Mouse (Mus musculus) large intestine, adult 2 months (tissue): Measurements from ENCODE around the gene Crygn. TPM values are rescaled to one million over a fixed set of nuclear protein-coding genes. Genes with fewer than 3 reads are reported as not detected.

Source experiments
- DNase-seq: peaks from one replicate; pipeline ENCODE4 v3.0.0-alpha.2; 2012; ENCODE audit warnings: low read depth, low spot score
- WGBS: fragments of 180-500 bp; shearing (Covaris S2); methylation state at CpG from one replicate; pipeline ENCODE4 v1.1.7; 2018; 5-methylcytosine and 5-hydroxymethylcytosine counted together
- polyA plus RNA-seq: library from polyadenylated mRNA; depleted of rRNA; stranded (reverse); fragments of >200 nt; gene quantifications from 2 replicates; pipeline ENCODE4 v1.2.3, GENCODE M21; 2012

Crygn gene
- polyA plus RNA-seq, 1 experiment = 0.11 TPM

DNA sequence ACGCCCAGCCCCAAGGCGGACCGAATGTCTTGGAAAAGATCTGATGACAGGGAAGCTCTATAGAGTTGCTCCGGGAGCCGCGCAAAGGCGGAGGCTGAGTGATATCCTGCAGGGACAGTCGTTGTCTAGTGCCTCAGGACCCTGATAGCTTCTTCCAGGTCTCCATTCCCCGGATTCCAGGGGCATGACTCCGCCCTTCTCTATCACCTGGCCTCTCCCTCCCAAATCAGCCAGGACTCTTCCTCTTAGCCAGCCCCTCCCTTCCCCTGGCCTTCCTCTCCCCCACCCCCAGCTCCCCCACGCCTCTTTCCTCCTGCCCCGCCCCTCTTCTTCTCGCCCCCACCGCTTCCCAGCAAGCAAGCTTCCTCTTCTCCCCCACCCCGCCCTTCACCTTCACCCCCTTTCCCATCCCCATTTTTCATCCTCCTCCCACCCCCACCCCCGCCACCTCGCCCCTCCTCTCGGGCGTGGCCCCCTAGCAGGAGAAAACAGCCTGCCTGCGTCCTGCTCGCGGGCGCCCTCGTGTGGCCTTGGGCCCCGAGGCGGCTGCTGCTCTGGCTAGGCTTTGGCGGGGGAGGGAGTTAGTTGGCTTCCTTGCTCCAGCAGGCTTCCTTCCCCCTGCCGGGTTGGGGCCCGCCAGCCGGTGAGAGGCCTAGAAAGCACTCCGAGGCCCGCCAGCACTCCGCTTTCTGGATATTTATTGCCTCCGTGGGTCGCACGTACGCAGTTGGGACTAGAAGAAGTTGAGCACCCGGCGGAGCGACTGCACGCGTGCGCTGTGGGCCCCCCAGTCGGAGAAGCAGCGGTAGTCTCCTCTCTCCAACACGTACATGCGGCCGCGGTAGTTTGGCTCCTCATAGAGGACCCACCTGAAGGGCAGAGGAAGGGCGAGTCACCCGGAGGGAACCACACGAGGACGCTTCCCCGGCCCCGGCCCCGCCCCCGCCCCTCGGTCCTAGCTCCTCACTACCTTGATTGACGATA is 7.2 kb downstream of the Crygn start:
- DNase-seq = peak; percentile 73
- 2% methylated on average over 59 of the region's 59 CpGs for WGBS

DNA sequence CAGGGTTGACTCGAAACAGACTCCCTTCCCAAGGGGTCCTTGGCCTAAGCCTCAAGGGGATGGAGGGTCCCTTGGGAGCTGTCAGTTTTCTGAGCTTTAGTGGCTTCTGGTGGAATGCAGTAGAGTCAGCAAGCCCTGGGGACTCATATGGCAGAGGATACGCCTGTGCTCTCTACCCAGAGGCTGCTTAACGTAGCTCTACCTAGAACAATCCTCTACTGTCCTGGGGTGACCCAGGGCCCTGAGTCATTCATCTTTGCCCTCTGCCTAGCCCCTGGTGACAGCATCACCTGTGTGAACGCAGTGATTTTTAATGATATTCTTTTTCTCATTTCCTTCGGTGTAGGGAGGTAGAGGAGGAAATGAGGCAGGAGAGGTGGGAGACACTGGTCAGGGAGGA is 8.1 kb downstream of the Crygn start:
- WGBS = 64% methylated on average over 5 of the region's 5 CpGs

DNA sequence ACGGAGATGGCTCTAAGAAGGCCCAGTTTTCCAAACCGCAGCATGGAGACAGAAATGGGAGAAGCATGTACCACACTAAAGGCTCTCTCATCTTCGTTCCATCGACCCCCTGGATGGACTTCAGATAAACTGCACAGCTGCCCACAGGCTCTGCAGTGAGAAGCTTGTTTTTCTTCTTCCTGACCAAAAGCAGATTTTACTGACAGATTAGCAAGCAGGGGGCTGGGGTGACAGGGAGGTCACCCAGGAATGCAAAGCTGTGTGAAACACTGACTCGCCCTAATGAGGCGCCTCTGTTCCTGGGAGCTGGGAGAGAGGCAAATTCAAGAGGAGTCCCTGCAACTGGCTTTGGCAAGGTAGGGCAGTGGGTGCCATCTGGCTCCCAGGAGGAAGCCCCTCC is 10.3 kb downstream of the Crygn start:
- DNase-seq = no peak
- WGBS = 28% methylated on average over 6 of the region's 6 CpGs

More for the DNA sequence above, 8.1 kb downstream of the Crygn start:
- no peak for DNase-seq

DNA sequence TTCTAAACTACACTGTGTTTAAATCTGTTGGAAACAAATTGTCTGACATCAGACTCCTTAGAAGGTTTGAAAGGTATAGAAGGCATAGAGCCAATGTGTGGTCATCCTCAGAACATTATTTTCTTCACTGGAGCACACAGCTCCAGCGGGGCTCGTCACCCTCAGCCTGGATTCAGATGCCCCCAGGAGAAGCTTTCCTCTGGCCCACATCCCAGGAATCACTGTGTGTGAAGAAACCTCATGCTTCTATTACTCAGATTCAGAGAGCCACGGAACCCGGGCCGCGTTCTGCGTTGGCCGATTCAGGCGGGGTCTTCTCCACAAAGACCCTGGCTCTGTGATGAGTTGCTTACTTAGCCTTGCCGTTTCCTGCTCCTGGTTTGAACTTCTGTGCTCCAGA is 13.9 kb downstream of the Crygn start:
- WGBS = 89% methylated on average over 10 of the region's 10 CpGs
- DNase-seq = no peak

DNA sequence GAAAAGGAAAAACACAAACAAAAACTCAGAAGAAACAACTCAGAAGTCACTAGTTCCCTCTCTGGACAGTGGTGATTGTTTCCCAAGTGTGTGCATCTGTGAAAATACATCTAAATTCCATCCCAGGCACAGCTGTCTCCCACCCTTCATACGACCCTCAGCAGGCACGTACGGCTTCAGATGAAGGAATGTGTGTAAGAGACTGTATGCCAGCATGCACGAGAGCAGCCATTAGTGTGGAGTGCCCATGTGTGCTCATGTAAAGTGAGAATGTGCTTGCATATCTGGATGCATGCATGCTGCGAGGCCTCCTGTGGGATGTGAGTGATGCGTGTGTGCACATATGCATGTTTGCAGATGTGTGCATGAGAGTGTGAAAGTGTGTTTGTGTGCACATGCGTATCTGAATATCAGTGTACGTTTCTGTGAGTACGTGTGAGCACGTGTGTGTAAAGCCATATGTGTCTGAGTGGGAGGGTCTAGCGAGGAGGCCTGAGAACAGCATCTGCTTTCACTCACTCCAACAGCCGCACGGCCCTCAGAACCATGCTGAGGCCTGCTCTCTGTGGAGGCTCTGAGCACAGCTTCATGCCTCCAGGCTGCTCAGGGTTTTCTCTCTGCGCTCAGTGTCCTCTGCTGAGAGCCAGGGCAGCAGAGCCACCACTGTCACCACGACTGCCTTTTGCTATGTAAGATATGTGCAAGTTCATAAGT is 16.5 kb downstream of the Crygn start:
- DNase-seq = no peak
- WGBS = 81% methylated on average over 15 of the region's 15 CpGs

DNA sequence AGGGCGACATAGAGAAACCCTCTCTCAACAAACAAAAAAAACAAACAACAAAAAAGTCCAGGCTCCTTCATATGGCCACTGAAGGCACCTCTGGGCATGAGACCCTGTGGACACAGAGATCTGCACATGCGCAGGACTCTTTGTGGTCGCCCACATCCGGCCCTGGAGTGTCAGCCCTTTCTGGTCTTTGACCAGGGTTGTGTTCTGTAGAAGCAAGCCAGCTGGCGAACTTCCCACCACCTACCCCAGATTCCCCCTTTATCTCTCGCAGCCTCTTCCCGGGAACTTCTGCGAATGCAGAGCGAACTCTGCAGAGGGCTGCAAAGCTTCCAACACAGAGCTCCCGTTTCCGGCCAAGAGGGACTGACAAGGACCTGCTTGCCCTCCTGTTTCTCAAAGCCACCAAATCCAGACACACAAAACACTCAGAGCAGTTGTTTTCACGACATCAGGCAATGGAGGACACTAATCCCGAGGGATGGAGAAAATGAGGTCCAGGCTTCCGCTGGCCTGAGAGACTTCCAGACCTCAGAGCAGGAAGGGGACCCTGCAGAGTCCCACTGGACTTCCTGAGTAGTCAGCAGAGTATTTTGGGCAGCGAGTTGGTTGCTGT is 18.6 kb downstream of the Crygn start:
- no peak for DNase-seq
- WGBS = 46% methylated on average over 15 of the region's 15 CpGs

DNA sequence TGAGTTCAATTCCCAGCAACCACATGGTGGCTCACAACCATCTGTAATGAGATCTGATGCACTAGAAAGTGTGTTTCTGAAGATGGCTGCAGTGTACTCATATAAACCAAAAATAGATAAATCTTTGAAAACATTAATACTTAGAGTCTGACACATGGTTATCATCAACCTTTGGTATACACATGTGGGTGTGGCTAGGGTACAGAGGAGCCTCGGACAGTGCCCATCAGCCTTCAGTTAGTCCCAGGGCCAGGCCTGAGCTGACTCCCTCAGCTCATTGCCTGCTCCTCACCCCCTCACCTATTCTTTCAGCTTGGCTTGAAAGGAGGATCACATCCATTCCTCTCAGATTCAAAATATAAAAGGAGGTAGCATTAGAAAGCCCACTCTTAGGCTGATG is 19.3 kb downstream of the Crygn start:
- 47% methylated on average over 1 of the region's 1 CpGs for WGBS
- DNase-seq = no peak

DNA sequence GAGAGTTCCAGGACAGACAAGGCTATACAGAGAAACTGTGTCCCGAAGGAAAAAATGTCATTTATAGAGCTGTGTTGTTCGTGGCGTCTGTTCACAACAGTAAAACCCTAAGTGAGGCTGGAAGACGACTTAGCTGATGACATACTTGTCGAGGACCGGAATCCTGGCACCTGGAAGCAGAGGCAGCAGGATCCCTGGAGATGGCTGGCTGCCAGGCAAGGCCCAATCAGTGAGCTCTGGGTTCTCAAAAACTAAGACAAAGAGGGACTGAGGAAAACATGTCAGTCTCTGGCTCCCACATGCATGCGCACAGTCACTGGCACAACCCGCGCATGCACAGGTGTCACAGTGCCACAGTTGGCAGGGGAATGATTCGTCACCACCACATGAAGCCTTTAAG is 20.2 kb downstream of the Crygn start:
- WGBS = 91% methylated on average over 10 of the region's 10 CpGs
- no peak for DNase-seq

DNA sequence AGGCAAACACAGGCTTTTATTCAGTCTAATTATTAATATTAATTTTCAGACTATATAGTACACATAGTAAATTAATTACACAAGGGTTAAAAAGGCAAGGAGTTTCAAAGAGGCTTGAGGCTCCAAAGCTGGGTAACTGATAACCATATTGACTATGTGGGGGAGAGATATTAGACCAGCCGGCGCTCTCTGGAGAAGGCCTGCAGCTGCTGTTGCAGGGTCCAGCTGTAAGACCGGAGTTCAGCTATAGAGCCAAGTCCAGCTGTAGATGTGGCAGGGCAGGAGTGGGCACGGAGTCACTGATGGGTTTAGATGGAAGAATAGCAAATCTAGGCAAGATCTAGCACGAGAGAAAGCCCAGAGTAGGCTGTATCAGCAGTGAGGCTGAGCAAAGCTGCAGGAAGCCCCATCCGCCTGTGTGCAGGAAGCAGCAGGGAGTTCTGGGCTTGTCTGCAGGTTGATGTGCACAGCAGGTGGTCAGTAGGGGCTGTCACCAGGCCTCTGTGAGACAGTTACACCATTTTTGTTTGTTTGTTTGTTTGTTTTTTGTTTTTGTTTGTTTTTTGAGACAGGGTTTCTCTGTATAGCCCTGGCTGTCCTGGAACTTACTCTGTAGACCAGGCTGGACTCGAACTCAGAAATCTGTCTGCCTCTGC is 23.9 kb downstream of the Crygn start:
- DNase-seq = no peak
- 70% methylated on average over 7 of the region's 7 CpGs for WGBS

DNA sequence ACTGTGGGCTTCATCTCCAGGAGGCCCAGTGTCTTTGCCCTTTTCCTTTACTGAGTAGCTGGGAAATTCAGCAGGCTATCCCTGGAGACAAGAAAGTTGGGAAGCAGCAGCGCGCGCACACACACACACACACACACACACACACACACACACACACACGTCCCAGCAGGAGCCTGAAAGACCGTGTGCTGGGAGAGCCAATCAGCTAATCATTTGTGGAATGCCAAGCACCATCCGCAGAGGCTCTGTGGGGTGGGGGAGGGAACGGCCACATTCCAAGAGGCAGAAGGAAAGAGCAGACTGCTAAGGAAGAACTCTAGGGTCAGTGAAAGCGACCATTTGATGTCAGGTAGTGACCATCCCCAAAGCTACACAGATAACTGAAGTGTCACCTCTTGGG is 24.7 kb downstream of the Crygn start:
- DNase-seq = no peak

DNA sequence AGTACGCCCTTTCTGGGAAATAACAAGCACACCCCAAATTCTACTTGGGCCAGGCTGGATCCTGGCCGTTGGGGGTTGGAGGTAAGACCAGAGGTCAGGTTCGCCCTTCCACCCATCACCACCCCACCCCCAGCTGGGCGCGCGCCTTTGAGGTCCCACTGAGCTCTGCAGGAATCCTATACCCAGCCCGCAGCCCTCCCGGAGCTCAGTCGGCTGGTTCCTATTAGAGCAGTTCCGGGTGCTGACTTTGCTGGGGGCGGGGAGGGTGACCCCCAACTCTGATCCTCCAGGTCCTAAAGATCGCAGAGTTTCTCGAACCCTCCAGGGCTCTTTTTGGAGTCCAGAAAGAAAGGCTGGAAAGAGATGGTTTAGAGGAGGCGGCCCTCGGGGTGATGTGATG is 26.8 kb downstream of the Crygn start:
- WGBS = 18% methylated on average over 15 of the region's 15 CpGs
- no peak for DNase-seq

More for the DNA sequence above, 24.7 kb downstream of the Crygn start:
- WGBS = 24% methylated on average over 8 of the region's 8 CpGs

DNA sequence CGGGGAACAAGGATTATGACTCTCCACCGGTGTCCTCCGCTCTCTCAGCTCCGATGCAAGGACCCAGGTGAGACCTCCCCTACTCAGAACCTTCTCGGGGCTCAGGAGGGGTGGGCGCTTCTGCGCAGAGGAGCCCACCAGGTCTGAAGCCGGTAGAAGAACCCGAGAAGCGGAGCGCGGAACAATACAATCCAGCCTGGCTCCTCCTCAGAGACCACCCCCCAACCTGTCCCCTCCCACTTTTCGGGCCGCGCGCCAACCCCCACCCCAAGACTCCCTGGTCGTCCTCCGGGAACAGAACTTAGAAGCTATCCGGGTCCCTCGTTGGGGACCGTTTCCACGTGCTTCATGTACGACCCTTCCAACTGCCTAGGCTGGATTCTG is 27.3 kb downstream of the Crygn start, which contains the start of gene Wdr86:
Wdr86 (minus strand) TSS at position 240 of the 384 bp plus-strand sequence.
- DNase-seq = no peak
- 4% methylated on average over 23 of the region's 23 CpGs for WGBS

DNA sequence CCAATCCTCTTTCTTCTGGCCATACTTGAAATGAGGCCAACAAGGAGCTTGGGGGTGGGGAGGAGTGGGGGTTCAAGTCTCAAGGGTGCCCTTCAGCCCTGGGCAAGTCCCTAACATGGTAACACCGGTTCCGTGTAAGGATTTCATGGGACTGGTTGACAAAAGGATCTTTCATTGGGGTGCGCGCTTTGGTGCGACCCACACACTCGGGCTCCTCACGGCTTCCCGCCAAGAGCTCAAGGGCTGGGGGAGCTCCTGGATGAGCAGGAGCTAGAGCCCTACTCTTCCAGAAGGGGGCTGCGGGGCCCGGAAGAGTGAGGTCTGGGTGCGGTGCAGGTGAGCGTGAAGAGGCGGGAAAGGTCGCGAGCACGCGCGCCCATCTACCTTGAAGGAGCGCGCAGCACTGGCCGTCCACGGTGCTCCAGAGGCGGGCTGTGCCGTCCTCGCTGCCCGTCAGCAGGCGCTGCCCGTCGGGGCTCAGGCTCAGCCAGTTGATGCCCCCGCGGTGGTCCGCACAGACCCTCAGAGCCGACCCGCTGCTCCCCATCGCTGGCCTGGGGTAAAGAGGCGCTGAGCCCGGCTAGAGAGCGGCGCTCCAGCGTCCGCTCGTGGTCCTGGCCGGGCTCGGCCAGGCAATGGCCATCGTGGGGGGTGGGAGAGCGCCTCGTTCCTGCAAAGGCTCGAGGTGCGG is 27.9 kb downstream of the Crygn start:
- WGBS = 2% methylated on average over 49 of the region's 49 CpGs

DNA sequence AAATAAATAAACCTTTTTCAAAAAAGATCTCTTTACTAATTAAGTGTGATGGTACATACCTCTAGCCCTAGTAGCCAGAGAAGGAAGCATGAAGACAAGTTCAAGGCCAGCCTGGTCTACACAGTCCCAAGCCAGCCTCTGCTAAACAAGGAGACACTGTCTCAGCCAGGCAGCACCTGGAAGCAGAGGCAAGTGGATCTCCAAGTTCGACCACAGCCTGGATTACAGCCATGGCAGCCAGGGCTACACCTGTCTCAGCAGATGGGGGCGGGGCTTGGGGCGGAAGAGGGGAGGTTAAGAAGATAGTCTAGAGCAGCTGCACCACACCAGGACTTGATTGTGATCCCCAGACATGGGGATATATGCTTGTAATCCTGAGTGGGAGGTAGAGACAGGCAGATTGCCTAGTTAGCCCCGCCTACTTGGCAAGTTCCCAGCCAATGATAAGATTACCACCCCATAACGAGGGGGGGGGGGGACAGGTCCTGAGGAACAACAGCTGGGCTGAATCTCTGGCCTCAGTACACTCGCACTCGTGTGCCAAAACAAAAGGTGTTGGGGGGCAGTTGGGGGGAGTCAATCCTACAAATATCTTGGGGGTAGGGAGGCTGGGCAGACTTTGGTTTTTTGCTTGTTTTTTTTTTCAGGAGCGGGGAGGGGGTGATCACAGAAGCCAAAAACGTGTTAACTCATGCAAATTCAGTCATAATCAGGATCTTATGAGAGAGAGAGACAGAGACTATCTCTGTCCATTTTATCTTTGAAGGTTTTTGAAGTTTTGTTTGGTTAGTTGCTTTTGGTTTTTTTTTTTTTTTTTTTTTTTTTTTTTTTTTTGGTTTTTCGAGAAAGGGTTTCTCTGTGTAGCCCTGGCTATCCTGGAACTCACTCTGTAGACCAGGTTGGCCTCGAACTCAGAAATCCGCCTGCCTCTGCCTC is 30.6 kb downstream of the Crygn start:
- WGBS = 45% methylated on average over 12 of the region's 12 CpGs
- no peak for DNase-seq

More for the DNA sequence above, 27.9 kb downstream of the Crygn start:
- no peak for DNase-seq

DNA sequence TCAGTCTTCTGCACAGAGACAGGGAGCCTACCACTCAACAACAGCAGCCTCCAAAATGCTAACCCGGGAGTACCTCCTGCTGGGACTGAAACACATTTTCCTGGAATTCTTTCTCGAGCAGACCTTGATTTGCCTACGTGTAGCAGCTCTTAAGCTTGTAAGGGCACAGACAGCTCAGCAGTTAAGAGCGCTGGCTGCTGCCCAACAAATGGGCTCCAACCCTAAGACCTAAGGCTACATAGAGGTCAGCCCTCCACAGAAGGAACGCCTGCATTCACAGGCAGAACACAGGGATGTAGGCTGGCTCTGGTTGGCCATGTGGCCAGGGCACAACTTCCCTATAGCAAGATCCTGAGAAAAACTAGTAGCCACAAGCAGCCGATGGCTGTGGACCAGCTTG is 31.9 kb downstream of the Crygn start:
- no peak for DNase-seq
- WGBS = 85% methylated on average over 6 of the region's 6 CpGs

DNA sequence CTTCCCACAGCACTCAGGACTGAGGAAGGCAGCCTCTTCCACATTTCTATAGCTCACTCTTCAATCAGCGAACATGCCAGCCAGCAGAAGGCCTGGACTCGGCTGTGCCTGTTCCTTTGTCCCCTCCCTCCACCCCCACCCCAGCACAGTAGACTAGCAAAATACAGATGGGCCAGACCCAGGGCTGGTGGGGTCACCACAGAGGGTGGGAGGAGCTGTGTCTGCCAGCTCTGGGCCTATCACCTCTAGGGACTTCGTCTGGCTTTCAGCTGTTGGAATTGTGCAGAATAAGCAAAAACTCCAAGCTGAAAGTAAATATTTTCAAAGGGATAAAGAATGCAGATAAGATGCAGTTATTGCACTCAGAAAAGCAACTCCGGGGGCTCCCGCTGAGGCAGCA is 33.0 kb downstream of the Crygn start:
- 67% methylated on average over 5 of the region's 5 CpGs for WGBS
- DNase-seq = no peak

DNA sequence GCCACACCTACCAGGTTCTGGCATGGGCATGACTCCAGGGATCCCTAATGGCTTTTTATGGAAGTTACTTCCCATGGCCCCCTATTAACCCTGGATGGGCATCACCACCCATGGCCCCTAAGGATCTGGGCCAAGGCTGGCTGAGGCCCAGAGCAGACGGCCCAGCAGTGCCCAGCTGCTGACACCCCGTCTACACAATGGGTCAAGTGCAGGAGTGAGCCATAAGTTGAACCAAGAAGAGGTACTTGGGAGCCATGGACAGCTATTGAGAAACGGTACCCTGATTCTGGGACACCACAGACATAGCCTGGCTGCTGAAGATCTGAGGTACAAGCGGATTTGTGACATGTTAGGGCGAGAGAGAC is 33.6 kb downstream of the Crygn start:
- DNase-seq = no peak
- WGBS = 63% methylated on average over 5 of the region's 5 CpGs

DNA sequence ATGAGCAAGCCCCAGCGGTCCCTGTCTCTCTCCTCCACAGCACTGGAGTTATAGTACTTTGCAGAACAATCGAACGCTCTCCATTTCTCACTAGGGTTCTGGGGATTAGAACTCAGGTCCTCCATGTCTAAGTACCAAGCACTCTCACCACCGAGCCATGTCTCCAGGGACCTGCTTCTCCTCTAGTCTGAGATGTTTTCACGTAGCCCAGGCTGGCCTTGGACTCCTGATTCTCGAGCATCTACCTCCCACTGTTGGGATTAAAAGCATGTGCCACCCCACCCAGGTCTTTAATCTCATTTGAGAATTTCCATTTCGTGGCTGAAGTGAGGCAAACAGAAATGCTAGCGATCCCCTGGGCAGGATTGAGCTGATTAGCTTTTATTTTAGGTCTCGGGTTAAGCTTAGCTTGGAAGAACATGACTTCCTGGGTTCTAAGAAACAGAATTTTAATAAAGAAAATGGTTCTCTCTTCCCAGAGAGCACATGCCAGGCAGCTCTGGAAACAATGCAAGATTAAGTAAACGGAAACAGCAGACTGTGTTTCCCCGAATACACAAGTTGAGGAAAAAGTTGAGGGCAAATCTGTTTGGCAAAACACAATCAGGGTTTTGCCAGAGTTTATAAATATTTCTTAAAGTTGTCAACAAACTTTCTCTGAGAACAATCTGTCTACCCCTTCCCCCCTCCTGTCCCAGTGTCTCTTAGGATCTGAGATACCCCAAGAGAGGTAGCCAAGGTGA is 34.1 kb downstream of the Crygn start:
- WGBS = 70% methylated on average over 11 of the region's 11 CpGs
- no peak for DNase-seq
